Mouse (Mus musculus) erythroblast, embryonic 14.5 days (primary cell): ENCODE data around the gene Vdr.

Experiments
- GATA1 ChIP-seq: IDR thresholded peaks from 2 replicates; pipeline ENCODE4 v1.6.1; 2012; ENCODE audit warnings: low read length, inconsistent platforms, mixed read lengths
- TAL1 ChIP-seq: IDR thresholded peaks from 3 replicates; pipeline ENCODE4 v1.6.1; 2012; ENCODE audit warnings: low read length, inconsistent platforms, mixed read lengths

DNA sequence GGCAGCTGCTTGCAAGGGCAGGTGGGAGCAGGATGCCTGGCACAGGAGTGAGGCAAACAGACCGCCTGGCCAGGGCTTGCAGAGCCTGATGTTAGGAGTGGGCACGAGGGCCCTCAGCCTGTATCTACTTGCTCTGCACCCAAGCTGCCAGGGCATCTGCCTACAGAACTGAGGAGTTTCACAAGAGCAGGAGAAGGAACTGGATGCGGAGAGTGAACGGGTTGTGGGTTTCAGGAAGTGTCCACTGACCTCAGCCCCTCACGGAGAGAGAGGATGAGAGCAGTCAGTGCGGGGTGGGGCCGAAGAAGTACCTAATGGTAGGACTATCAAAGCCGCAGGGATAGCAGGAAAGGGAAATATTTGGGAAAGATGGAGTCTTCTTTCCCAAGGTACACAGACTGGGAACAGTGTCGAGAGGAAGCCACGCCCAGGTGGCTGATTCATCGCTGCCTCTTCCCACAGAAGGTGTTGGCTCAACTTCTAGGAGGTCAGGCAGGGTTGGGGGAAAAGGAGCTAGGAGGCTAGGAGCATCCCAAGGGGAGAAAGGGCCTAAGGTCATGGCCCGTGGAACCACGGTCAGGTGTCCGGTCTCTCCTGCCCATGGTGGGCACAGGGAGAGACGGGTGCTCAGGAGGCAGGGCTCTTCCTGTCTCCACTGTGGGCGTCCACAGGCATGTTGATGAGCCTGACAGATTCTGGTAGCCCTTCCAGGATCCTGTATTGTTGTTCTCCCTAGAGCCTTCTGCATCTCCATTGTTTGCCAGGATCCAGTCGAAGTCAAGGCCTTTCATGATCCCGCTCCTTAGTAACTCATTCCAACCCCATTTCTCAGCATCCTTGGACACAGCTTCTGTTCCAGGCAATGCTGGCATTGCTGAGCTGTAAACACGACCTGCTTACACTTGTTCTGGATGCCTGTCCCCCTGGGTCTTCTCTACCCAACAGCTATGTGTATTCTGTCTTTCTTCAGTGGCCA is 39.1 kb downstream of the Vdr start:
- TF ChIP-seq TAL1, result no peak
- TF ChIP-seq GATA1, result no peak
